Comparison of ENCODE assay signal across 17 mouse cellular contexts in the genomic region with DNA sequence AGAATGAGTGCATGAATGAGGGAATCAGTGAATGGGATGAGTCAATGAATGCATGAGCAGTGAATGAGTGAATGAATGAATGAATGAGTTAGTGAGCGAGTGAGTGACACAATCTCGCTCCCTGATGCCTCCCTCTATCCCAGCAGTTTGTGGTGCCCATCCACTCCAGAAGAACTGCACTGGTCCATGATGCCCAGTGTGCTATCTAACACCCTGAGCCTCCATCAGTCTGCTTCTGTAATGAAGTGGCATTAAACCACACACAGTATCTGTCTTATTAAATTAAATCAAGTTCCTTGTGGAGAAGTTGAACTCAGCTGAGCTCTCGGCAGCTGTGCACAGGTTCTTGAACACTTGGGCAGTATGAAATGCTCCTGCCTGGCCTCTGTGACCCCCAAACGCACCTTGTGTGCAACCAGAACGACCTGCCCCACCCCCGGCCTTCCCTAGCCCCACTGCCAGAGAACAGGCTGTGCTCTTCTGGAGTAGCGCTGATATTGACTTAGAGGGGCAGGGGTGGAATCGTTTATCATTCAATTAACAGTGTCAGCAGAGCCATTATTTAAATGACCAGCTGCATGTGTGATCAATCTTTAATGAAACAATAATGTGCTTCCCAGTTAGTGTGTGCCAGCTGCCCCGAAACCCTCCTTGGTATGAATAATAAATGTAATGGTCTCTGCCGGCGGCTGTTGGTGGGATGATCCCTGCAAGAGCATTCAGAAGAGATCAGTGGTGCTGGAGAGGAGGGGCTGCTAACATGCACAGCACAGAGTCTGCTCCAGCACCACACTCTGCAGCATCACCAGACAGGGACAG. TPM values are rescaled to one million over a fixed set of nuclear protein-coding genes. Genes with fewer than 3 reads are reported as not detected.
DNase-seq lines count a peak whose midpoint lies in the region; ATAC-seq and TF ChIP-seq lines count a peak whose summit lies in the region.
"Had no signal": no experiment of that assay in that cellular context is flagged by ENCODE, and none has a peak within 500 bp of the region (broad histone marks: within the 10 kb centered on the region; RNA-seq: fewer than 3 reads in every experiment).

No protein-coding gene starts in this region.

- DNase-seq in layer of hippocampus, adult 2 months (ENCODE audit: low spot score in 2 of 2) = no peak
- no peak for DNase-seq in layer of hippocampus, adult 18-20 months (ENCODE audit: low spot score in 2 of 2)
- DNase-seq in hindbrain, embryonic 10.5 days (ENCODE audit: low spot score) = peak; percentile 42
- DNase-seq in thymus, adult 18-20 months = no peak
- no peak for DNase-seq in adrenal gland, postnatal 25 days
- no peak for DNase-seq in ovary, postnatal 14 days (ENCODE audit: low spot score)
- DNase-seq: adrenal gland, adult 2 months; cerebellum, adult 9-11 months had no signal

- H3K36me3 ChIP-seq in hindbrain, embryonic 10.5 days = no peaks in the 10 kb centered on the region
- H3K36me3 ChIP-seq in midbrain, embryonic 13.5 days = no peaks in the 10 kb centered on the region
- no peaks in the 10 kb centered on the region for H3K36me3 ChIP-seq in neural tube, embryonic 15.5 days
- H3K36me3 ChIP-seq: embryonic facial prominence, embryonic 13.5 days; heart, embryonic 15.5 days; lung, embryonic 15.5 days had no signal

- peak overlapping the region; percentile 26 for H3K4me2 ChIP-seq in midbrain, embryonic 13.5 days (replicated peaks)
- peak overlapping the region; percentile 16; the same call in 1 of the 2 replicates for H3K4me2 ChIP-seq in neural tube, embryonic 15.5 days
- H3K4me2 ChIP-seq: embryonic facial prominence, embryonic 13.5 days; heart, embryonic 15.5 days; liver, embryonic 11.5 days; lung, embryonic 15.5 days had no signal

- 0 out of 2 replicates have a peak overlapping the region, but pooled peaks have one; percentile 8 for H3K9ac ChIP-seq in midbrain, embryonic 13.5 days (replicated peaks)
- no peak overlapping the region; the same call in 1 of the 2 replicates for H3K9ac ChIP-seq in neural tube, embryonic 15.5 days (replicated peaks)
- H3K9ac ChIP-seq: embryonic facial prominence, embryonic 13.5 days; heart, embryonic 15.5 days; lung, embryonic 15.5 days had no signal

- H3K27me3 ChIP-seq in hindbrain, embryonic 10.5 days (ENCODE audit: insufficient read depth, poor library complexity, severe bottlenecking) = 0 out of 2 replicates have a peak, but pooled peaks cover 5% of the 10 kb centered on the region
- 0 out of 2 replicates have a peak, but pooled peaks cover under 1% of the 10 kb centered on the region for H3K27me3 ChIP-seq in midbrain, embryonic 13.5 days
- H3K27me3 ChIP-seq in neural tube, embryonic 15.5 days (replicated peaks) = no peaks in the 10 kb centered on the region
- H3K27me3 ChIP-seq: embryonic facial prominence, embryonic 13.5 days had no signal

- H3K4me1 ChIP-seq in hindbrain, embryonic 10.5 days (replicated peaks) = peaks cover 38% of the 10 kb centered on the region
- H3K4me1 ChIP-seq in midbrain, embryonic 13.5 days (replicated peaks) = peaks cover 42% of the 10 kb centered on the region
- H3K4me1 ChIP-seq in neural tube, embryonic 15.5 days = peaks cover 30% of the 10 kb centered on the region
- H3K4me1 ChIP-seq: heart, embryonic 15.5 days; lung, embryonic 15.5 days had no signal

- TF ChIP-seq CTCF in layer of hippocampus, adult 2 months (conservative IDR thresholded peaks at IDR 0.05) = no peak

- ATAC-seq in midbrain, embryonic 13.5 days = peak; percentile 89
- ATAC-seq in neural tube, embryonic 15.5 days (ENCODE audit: low FRiP score) = peak; percentile 61

- H3K4me3 ChIP-seq in layer of hippocampus, adult 2 months = no peak overlapping the region
- no peak overlapping the region for H3K4me3 ChIP-seq in hindbrain, embryonic 10.5 days
- no peak overlapping the region for H3K4me3 ChIP-seq in midbrain, embryonic 13.5 days (replicated peaks)
- no peak overlapping the region for H3K4me3 ChIP-seq in neural tube, embryonic 15.5 days (replicated peaks)
- H3K4me3 ChIP-seq: embryonic facial prominence, embryonic 13.5 days; heart, embryonic 15.5 days; lung, embryonic 15.5 days had no signal

- peak overlapping the region; percentile 36; the same call in 1 of the 2 replicates for H3K27ac ChIP-seq in layer of hippocampus, adult 2 months
- peak overlapping the region; percentile 45; the same call in 1 of the 2 replicates for H3K27ac ChIP-seq in hindbrain, embryonic 10.5 days
- H3K27ac ChIP-seq in midbrain, embryonic 13.5 days = peak overlapping the region; percentile 73
- H3K27ac ChIP-seq in neural tube, embryonic 15.5 days (replicated peaks) = peak overlapping the region; percentile 24
- H3K27ac ChIP-seq: embryonic facial prominence, embryonic 13.5 days; heart, embryonic 15.5 days; lung, embryonic 15.5 days had no signal

- 58% methylated on average over 11 of the region's 11 CpGs for WGBS in hindbrain, embryonic 10.5 days
- WGBS in midbrain, embryonic 13.5 days = 38% methylated on average over 11 of the region's 11 CpGs
- 26% methylated on average over 11 of the region's 11 CpGs for WGBS in neural tube, embryonic 15.5 days

- peaks cover 4% of the 10 kb centered on the region; the same call in 1 of the 2 replicates for H3K9me3 ChIP-seq in hindbrain, embryonic 10.5 days
- H3K9me3 ChIP-seq in midbrain, embryonic 13.5 days = peaks cover 3% of the 10 kb centered on the region; the same call in 1 of the 2 replicates
- no peaks in the 10 kb centered on the region for H3K9me3 ChIP-seq in neural tube, embryonic 15.5 days (replicated peaks)
- H3K9me3 ChIP-seq: embryonic facial prominence, embryonic 13.5 days; heart, embryonic 15.5 days; lung, embryonic 15.5 days had no signal

RNA-seq across cellular contexts. Expression of a gene that starts 33.0 kb away (rescaled TPM):
- total RNA-seq in layer of hippocampus, adult 2 months (2021) = not detected
- total RNA-seq in layer of hippocampus, adult 18-20 months (2021) = not detected
- not detected in 2 replicates for polyA plus RNA-seq in hindbrain, embryonic 10.5 days (2016; fragmentation: Nextera tagmentation; extraction: Ambion mirVana)
- polyA plus RNA-seq in midbrain, embryonic 13.5 days (2015; fragmentation: Nextera tagmentation; extraction: Ambion mirVana) = not detected in 2 replicates
- 0.52 TPM in 1 of 2 replicates, not detected in the other for polyA plus RNA-seq in neural tube, embryonic 15.5 days (2015; fragmentation: Nextera tagmentation; extraction: Ambion mirVana)
- total RNA-seq in adrenal gland, postnatal 25 days (2021) = not detected in 2 replicates
- total RNA-seq: adrenal gland, adult 2 months; layer of hippocampus, postnatal 10 days; left cerebral cortex, postnatal 36 days had no signal
- polyA plus RNA-seq: adrenal gland, adult 2 months; embryonic facial prominence, embryonic 13.5 days; small intestine, adult 2 months had no signal
